Mouse (Mus musculus): Measurements from ENCODE around the gene Lep. TPM values are rescaled to one million over a fixed set of nuclear protein-coding genes. Genes with fewer than 3 reads are reported as not detected.

Gene Lep
- polyA plus RNA-seq, 1 experiment: not detected

DNA sequence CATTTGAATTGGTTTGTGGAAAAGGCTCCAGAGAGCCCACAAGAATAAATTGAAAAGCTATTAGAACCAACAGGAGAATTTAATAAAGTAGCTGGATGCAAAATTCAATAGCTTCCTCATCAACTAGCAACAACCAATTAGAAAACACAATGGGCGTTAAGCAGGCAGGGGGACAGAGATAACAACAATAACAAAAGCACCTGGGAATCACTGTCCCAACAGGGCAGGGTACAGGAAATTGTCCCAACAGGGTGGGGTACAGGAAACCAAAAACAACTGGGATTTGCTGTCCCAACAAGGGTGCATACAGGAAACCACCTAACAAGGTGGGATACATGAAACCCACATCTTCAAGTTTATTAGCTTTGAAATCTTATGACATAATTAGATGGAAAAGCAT lies 48.4 kb downstream of the Lep start:
- H3K4me3 ChIP-seq (ENCODE audit: insufficient read depth, low read length): no peak overlapping the region
- no peaks in the 10 kb centered on the region for H3K4me1 ChIP-seq (ENCODE audit: control insufficient read depth, insufficient read depth, low read length)
- TF ChIP-seq CTCF (IDR thresholded peaks at IDR 0.05; ENCODE audit: low read depth, low read length) (no peak), POLR2A (IDR thresholded peaks at IDR 0.05; ENCODE audit: borderline replicate concordance, low read depth, low read length) (no peak)
- no peak overlapping the region for H3K27ac ChIP-seq (ENCODE audit: insufficient read depth, low read depth, low read length)

DNA sequence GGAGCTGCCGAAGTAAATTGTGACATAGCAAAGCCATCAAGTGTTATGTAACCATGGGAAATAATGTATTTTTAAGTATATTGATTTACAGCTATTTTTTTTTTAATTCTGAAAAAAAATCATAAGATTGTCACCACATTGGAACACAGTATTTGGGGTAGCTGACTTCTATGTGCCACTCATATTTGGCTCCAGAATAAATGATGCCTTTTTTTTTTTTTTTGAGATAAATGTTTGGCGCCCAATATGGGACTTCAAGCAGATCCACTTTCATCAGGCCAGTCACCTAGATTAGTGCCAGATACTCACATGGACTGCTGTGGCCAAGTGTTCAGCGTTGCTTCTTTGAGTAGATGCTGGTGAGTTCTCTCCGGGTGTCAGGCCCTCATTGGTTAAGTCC lies 51.5 kb downstream of the Lep start:
- TF ChIP-seq POLR2A (IDR thresholded peaks at IDR 0.05; ENCODE audit: borderline replicate concordance, low read depth, low read length): no peak
- no peak for TF ChIP-seq CTCF (IDR thresholded peaks at IDR 0.05; ENCODE audit: low read depth, low read length)
- Histone ChIP-seq H3K4me3 (ENCODE audit: insufficient read depth, low read length) (no peak overlapping the region), H3K4me1 (ENCODE audit: control insufficient read depth, insufficient read depth, low read length) (no peaks in the 10 kb centered on the region), H3K27ac (ENCODE audit: insufficient read depth, low read depth, low read length) (no peak overlapping the region)

DNA sequence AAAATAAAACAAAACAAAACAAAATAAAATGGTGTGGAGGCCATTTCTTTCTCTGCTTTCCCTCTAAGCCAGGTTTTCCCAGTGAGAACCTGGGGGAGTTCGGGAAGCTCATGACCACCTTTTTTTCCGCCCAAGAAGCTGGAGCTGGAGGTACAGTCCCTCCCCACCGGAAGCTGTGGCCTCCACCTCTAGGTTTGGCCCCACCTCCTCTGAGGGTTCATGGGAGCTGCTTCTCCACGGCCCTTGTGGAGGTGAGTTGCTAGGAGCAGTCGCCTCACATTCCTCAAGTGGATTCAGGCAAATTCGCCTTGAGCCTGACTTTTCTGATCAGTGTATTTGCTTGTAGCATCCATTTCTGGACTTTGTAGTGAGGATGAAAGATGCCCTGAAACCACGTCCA lies 55.7 kb downstream of the Lep start:
- no peak overlapping the region for H3K27ac ChIP-seq (ENCODE audit: insufficient read depth, low read depth, low read length)
- H3K4me3 ChIP-seq (ENCODE audit: insufficient read depth, low read length): no peak overlapping the region
- no peaks in the 10 kb centered on the region; the same call in 1 of the 2 replicates for H3K4me1 ChIP-seq (ENCODE audit: control insufficient read depth, insufficient read depth, low read length)
- TF ChIP-seq CTCF (IDR thresholded peaks at IDR 0.05; ENCODE audit: low read depth, low read length) (no peak), POLR2A (IDR thresholded peaks at IDR 0.05; ENCODE audit: borderline replicate concordance, low read depth, low read length) (no peak)

DNA sequence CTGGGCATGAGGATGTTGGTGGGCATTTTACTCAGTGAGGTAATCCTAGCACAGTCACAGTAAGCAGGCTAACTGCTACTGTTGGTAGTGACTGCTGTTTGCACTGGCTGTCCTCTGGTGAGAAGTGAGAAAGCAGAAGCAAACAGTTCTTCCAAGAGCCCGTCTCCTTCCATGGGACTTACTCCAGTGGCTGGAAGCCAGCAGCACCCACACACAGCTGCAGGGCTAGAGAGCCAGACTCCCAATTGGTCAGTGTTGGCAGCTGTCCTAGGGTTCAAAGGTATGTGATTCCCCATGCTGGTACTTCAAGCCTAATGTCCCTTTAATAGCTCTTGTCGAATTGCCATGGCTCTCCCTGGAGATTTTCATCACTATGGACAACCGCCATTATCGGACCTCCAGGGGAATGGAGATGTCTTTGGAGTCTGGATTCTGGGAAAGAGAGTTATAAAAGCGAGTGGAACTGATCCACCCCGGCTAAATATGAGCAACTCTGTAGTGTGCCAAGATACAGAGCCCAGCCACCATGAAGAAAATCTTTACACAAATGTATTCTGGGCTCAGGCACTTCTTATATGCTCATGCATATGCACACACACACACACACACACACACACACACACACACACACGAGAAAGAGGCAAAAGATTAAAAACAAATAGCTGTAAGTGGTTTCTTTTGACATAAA lies 57.5 kb downstream of the Lep start:
- Histone ChIP-seq H3K4me1 (ENCODE audit: control insufficient read depth, insufficient read depth, low read length) (no peaks in the 10 kb centered on the region; the same call in 1 of the 2 replicates), H3K4me3 (ENCODE audit: insufficient read depth, low read length) (no peak overlapping the region), H3K27ac (ENCODE audit: insufficient read depth, low read depth, low read length) (no peak overlapping the region)
- TF ChIP-seq CTCF (IDR thresholded peaks at IDR 0.05; ENCODE audit: low read depth, low read length) (no peak), POLR2A (IDR thresholded peaks at IDR 0.05; ENCODE audit: borderline replicate concordance, low read depth, low read length) (no peak)

DNA sequence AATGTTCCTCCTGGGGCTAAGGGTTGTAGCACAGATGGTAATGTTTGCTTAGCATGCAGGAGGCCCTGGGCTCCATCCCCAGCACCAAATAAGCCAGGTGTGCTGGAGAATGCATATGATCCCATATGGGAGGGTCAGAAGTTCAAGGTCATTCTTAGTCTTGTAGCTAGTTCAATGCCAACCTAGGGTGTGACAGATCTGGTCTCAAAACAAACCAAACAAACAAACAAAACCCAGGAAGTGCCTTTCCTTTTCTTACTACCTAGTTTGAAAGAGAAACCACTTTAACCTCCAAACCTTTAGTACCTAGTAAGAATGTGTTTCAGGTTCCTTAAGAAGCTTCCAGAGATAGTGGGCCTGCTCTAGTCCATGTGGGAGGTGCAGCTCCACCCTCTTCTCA lies 58.2 kb downstream of the Lep start:
- TF ChIP-seq POLR2A (IDR thresholded peaks at IDR 0.05; ENCODE audit: borderline replicate concordance, low read depth, low read length) (no peak), CTCF (IDR thresholded peaks at IDR 0.05; ENCODE audit: low read depth, low read length) (no peak)
- no peak overlapping the region for H3K4me3 ChIP-seq (ENCODE audit: insufficient read depth, low read length)
- no peaks in the 10 kb centered on the region; the same call in 1 of the 2 replicates for H3K4me1 ChIP-seq (ENCODE audit: control insufficient read depth, insufficient read depth, low read length)
- no peak overlapping the region for H3K27ac ChIP-seq (ENCODE audit: insufficient read depth, low read depth, low read length)

DNA sequence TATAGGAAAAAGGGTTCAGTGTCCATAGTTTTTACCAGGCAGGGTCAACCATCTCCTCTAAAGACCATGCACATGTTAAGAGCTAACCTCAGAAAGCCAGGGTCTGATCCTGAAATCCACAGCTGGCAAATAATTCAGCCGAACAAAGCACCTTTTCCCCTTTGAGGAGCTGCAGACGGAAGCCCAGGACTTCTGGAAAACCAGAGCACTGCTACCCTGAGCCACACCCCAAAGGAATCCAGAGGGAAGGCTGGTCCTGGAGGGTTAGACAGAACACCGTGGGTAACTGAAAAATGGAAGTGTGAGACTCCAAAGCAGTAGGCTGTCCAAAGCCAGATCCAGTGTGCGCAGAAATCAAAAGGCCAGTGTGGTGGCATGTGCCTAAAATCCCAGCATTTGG lies 58.9 kb downstream of the Lep start:
- Histone ChIP-seq H3K4me1 (ENCODE audit: control insufficient read depth, insufficient read depth, low read length) (no peaks in the 10 kb centered on the region; the same call in 1 of the 2 replicates), H3K4me3 (ENCODE audit: insufficient read depth, low read length) (no peak overlapping the region), H3K27ac (ENCODE audit: insufficient read depth, low read depth, low read length) (no peak overlapping the region)
- TF ChIP-seq POLR2A (IDR thresholded peaks at IDR 0.05; ENCODE audit: borderline replicate concordance, low read depth, low read length) (no peak), CTCF (IDR thresholded peaks at IDR 0.05; ENCODE audit: low read depth, low read length) (no peak)

DNA sequence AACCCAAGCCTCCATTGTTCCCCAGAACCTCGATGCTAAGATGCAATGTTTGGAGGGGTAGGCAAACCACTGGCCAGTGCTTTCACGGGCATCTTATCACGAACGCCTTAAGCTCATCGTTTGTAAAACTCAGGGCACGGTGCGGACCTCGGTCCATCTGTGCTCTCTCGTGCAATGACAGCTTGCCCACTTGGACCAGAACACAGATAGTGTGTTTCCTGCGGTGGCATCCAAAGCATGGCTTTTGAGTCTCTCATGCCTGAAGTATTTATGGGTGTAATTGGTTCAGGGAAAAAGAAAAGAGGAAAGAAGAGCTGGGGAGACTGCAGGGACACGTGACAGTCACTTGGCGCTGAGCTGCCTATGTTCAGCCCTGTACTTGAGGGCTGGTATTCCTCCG lies 60.0 kb downstream of the Lep start:
- Histone ChIP-seq H3K4me3 (ENCODE audit: insufficient read depth, low read length) (no peak overlapping the region), H3K27ac (ENCODE audit: insufficient read depth, low read depth, low read length) (no peak overlapping the region)
- TF ChIP-seq CTCF (IDR thresholded peaks at IDR 0.05; ENCODE audit: low read depth, low read length): no peak
- no peak for TF ChIP-seq POLR2A (IDR thresholded peaks at IDR 0.05; ENCODE audit: borderline replicate concordance, low read depth, low read length)

More for the DNA sequence above, 60.0 kb downstream of the Lep start:
- H3K4me1 ChIP-seq (ENCODE audit: control insufficient read depth, insufficient read depth, low read length): no peaks in the 10 kb centered on the region; the same call in 1 of the 2 replicates

Other genes starting within 250 kb of the Lep start
- gene Lrrc4, start 228.5 kb upstream of the Lep start, polyA plus RNA-seq (2012; ENCODE audit: insufficient read depth, insufficient read length, missing spikeins): 0.15 TPM in 1 of 2 replicates, not detected in the other
- gene Rbm28, start 104.8 kb downstream of the Lep start, polyA plus RNA-seq (2012; ENCODE audit: insufficient read depth, insufficient read length, missing spikeins): 42.5 and 43.8 TPM in 2 replicates
- gene Prrt4, start 119.4 kb downstream of the Lep start, polyA plus RNA-seq (2012; ENCODE audit: insufficient read depth, insufficient read length, missing spikeins): not detected in 2 replicates
- gene Impdh1, start 156.1 kb downstream of the Lep start, polyA plus RNA-seq (2012; ENCODE audit: insufficient read depth, insufficient read length, missing spikeins): 32.8 and 35.0 TPM in 2 replicates
- gene Hilpda, start 212.3 kb downstream of the Lep start, polyA plus RNA-seq (2012; ENCODE audit: insufficient read depth, insufficient read length, missing spikeins): 4.7 and 7.2 TPM in 2 replicates
- not detected in 2 replicates for gene Fam71f2, start 219.4 kb downstream of the Lep start, polyA plus RNA-seq (2012; ENCODE audit: insufficient read depth, insufficient read length, missing spikeins)